Mouse (Mus musculus): ENCODE measurements around the gene Mrtfa. TPM values are rescaled to one million over a fixed set of nuclear protein-coding genes. Genes with fewer than 3 reads are reported as not detected.

The Mrtfa gene
- total RNA-seq, 1 experiment from 2014 or later = 15.8 TPM

- ATAC-seq (replicated peaks in 1 of 2; ENCODE audit: insufficient read depth in 1 of 2, low FRiP score in 2 of 2, low TSS enrichment in 1 of 2, low read depth in 1 of 2, poor library complexity in 2 of 2, severe bottlenecking in 2 of 2) = peak; percentile 67 to 81
Observed at GRCm38 (mm10) chr15:81210496-81210895, 19.9 kb upstream of the Mrtfa start.

GRCm38 (mm10) chr15:81202462-81202861 lies 11.9 kb upstream of the Mrtfa start:
- no peak for ATAC-seq (replicated peaks in 1 of 2; ENCODE audit: insufficient read depth in 1 of 2, low FRiP score in 2 of 2, low TSS enrichment in 1 of 2, low read depth in 1 of 2, poor library complexity in 2 of 2, severe bottlenecking in 2 of 2)

DNA sequence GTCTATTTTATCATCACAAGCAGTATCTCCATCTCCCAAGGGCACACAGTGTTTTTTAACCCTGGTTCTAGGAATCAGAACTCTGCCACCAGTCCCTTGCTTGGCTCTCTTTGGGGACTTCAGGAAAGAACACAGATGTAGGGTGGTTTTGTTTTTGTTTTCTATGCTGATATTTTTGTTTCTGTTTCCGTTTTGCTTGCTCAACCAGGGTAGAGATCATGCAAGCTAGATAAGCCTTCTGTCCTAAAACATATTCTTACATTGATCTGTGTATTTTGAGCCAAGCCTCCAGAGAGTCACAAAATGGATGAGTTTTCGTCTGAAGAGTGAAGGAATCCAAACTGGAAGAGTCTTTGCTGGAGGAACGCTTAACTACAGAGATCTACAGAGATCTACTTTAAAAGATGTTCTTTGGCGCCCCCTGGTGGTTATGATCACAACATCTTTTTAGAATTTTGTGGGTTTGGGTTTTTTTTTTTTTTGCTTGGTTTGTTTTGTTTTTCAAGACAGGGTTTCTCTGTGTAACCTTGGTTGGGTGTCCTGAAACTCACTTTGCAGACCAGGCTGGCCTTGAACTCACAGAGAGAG lies 8.9 kb upstream of the Mrtfa start:
- ATAC-seq (replicated peaks in 1 of 2; ENCODE audit: insufficient read depth in 1 of 2, low FRiP score in 2 of 2, low TSS enrichment in 1 of 2, low read depth in 1 of 2, poor library complexity in 2 of 2, severe bottlenecking in 2 of 2) = peak; percentile 62 to 68; a peak in 3 of 4 replicates

- no peak for ATAC-seq (replicated peaks in 1 of 2; ENCODE audit: insufficient read depth in 1 of 2, low FRiP score in 2 of 2, low TSS enrichment in 1 of 2, low read depth in 1 of 2, poor library complexity in 2 of 2, severe bottlenecking in 2 of 2)
Observed at GRCm38 (mm10) chr15:81198447-81198846, 7.9 kb upstream of the Mrtfa start.

DNA sequence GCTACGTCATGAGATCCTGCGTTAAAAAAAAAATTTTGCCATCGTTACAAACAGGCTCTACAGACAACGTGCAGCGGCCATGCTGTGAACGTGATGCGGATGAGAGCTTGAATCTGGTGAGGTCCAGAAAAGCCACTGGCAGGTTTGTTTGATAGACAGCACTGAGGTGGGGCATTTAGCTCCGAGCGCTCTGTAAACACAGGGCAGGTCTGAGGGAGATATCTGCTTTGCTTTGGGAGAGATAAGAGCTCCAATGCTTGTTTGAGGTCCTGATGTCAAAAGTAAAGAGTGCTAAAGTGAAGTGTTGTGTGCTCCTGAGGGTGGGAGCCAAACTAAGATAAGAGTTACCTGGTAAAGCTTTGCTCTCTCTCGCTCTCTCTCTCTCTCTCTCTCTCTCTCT lies 6.6 kb upstream of the Mrtfa start:
- ATAC-seq (replicated peaks in 1 of 2; ENCODE audit: insufficient read depth in 1 of 2, low FRiP score in 2 of 2, low TSS enrichment in 1 of 2, low read depth in 1 of 2, poor library complexity in 2 of 2, severe bottlenecking in 2 of 2) = no peak

DNA sequence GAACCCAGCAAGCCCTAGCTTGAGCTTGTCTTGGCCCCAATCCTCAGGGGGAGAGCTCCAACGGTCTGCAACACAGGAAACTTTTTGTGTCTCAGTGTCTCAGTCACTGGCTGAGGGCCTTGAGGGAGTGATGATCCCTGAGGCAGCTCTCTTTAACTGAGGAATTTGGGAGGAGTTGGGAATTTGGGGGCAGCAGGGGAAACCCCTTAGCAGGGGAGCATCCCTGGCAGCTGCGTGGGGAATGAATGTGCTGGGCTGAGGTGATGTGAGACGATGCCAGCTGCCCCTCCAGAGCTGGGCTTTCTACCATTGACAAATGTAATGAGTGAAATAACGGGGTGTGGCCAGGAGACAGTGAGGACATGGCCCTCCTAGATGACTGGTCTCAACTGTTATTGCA lies 4.9 kb upstream of the Mrtfa start:
- ATAC-seq (replicated peaks in 1 of 2; ENCODE audit: insufficient read depth in 1 of 2, low FRiP score in 2 of 2, low TSS enrichment in 1 of 2, low read depth in 1 of 2, poor library complexity in 2 of 2, severe bottlenecking in 2 of 2) = no peak

DNA sequence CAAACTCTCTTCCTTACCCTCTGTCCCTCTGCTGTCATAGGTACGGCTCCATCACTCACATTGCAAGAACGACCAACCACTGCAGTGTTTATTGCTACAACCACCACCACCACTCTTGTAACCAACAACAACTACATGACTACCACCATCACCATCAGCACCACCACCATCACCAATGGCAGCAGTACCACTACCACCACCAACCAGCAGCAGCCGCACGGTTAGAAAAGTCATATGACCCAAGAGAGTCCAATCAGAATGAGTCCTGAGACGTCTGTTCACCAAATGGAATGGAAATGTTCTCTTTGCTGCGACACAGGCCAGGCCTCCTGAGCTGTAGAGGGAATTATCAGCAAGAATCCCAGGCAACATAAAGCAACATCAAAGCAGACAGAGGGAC lies 4.2 kb upstream of the Mrtfa start:
- ATAC-seq (replicated peaks in 1 of 2; ENCODE audit: insufficient read depth in 1 of 2, low FRiP score in 2 of 2, low TSS enrichment in 1 of 2, low read depth in 1 of 2, poor library complexity in 2 of 2, severe bottlenecking in 2 of 2) = no peak

DNA sequence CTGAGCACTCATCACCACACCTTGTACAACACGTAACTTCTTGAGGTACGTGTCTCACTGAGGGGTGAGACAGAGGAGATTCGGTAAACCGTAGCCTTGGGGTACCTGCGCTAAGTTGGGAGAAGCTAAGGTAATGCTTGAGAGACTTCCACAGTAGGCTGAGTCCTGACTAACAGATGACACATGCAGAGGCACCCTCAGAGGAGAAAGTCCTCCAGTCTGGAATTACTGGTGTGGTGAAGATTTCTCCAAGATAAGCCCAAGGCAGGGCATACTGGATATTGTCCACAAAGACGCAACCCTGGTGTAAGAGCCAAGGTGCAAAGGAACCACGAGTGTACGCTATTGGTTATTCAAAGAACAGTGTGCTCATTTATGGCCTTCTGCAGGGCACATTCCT lies 2.3 kb upstream of the Mrtfa start:
- no peak for ATAC-seq (replicated peaks in 1 of 2; ENCODE audit: insufficient read depth in 1 of 2, low FRiP score in 2 of 2, low TSS enrichment in 1 of 2, low read depth in 1 of 2, poor library complexity in 2 of 2, severe bottlenecking in 2 of 2)

- ATAC-seq (replicated peaks in 1 of 2; ENCODE audit: insufficient read depth in 1 of 2, low FRiP score in 2 of 2, low TSS enrichment in 1 of 2, low read depth in 1 of 2, poor library complexity in 2 of 2, severe bottlenecking in 2 of 2) = no peak
Observed at GRCm38 (mm10) chr15:81192316-81192715, 1.8 kb upstream of the Mrtfa start.

GRCm38 (mm10) chr15:81191303-81191702 lies 746 bp upstream of the Mrtfa start:
- no peak for ATAC-seq (replicated peaks in 1 of 2; ENCODE audit: insufficient read depth in 1 of 2, low FRiP score in 2 of 2, low TSS enrichment in 1 of 2, low read depth in 1 of 2, poor library complexity in 2 of 2, severe bottlenecking in 2 of 2)

- ATAC-seq (replicated peaks in 1 of 2; ENCODE audit: insufficient read depth in 1 of 2, low FRiP score in 2 of 2, low TSS enrichment in 1 of 2, low read depth in 1 of 2, poor library complexity in 2 of 2, severe bottlenecking in 2 of 2) = no peak
Observed at GRCm38 (mm10) chr15:81190011-81190629, 437 bp downstream of the Mrtfa start.

GRCm38 (mm10) chr15:81189061-81189460 lies 1.5 kb downstream of the Mrtfa start:
- ATAC-seq (replicated peaks in 1 of 2; ENCODE audit: insufficient read depth in 1 of 2, low FRiP score in 2 of 2, low TSS enrichment in 1 of 2, low read depth in 1 of 2, poor library complexity in 2 of 2, severe bottlenecking in 2 of 2) = no peak

DNA sequence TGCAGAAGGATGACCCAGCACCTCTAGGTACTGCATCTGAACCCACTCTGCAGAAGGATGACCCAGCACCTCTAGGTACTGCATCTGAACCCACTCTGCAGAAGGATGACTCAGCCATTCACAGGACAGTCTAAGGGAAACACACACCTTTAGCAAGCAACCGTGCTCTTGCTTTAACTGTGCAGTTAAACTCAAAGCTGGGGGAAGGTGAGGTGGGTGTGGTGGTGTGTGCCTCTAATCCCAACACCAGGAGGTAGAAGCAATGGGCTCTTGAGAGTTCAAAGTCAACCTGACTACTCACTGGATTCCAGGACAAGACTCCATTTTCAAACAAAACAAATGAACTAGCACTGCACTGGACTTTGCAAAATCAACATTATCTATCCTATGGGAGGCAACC lies 5.6 kb downstream of the Mrtfa start:
- no peak for ATAC-seq (replicated peaks in 1 of 2; ENCODE audit: insufficient read depth in 1 of 2, low FRiP score in 2 of 2, low TSS enrichment in 1 of 2, low read depth in 1 of 2, poor library complexity in 2 of 2, severe bottlenecking in 2 of 2)

- no peak for ATAC-seq (replicated peaks in 1 of 2; ENCODE audit: insufficient read depth in 1 of 2, low FRiP score in 2 of 2, low TSS enrichment in 1 of 2, low read depth in 1 of 2, poor library complexity in 2 of 2, severe bottlenecking in 2 of 2)
Observed at GRCm38 (mm10) chr15:81181233-81181632, 9.3 kb downstream of the Mrtfa start.

DNA sequence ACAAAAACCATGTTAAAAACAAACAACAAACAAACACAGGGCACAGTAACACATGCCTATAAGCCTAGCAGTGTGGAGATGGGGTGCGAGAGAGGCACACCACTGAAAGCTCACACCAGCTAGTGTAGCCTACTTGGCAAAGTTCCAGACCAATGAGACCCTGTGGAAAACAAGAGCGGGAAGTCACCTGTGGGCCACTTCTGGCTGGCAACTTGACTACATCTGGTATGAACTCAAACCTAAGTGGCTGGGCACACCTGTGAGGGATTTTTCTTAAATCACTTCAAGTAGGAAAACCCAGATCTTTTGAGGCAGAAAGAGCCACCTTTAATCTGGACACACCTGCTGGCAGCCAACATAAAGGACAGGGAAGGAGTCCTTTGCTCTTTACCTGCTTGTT lies 11.0 kb downstream of the Mrtfa start:
- no peak for ATAC-seq (replicated peaks in 1 of 2; ENCODE audit: insufficient read depth in 1 of 2, low FRiP score in 2 of 2, low TSS enrichment in 1 of 2, low read depth in 1 of 2, poor library complexity in 2 of 2, severe bottlenecking in 2 of 2)

GRCm38 (mm10) chr15:81178703-81179102 lies 11.9 kb downstream of the Mrtfa start:
- ATAC-seq (replicated peaks in 1 of 2; ENCODE audit: insufficient read depth in 1 of 2, low FRiP score in 2 of 2, low TSS enrichment in 1 of 2, low read depth in 1 of 2, poor library complexity in 2 of 2, severe bottlenecking in 2 of 2) = no peak

DNA sequence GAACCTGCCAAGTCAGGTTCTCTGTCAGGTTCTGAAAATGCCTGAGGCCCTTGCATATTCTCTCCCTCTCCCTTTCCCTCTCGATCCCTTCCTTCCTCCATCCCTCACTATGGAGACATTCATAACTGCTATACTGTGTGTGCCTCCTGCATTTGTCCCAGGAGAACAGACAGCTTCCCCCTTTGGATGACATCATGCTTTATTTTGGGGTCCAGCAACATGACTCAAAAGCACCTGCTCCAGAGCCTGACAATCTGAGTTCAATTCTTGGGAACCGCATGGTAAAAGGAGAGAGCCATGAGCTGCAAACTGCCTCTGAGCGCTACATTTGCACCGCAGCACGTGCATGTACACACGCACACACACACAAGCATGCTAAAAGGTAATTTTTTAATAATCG lies 12.7 kb downstream of the Mrtfa start:
- ATAC-seq (replicated peaks in 1 of 2; ENCODE audit: insufficient read depth in 1 of 2, low FRiP score in 2 of 2, low TSS enrichment in 1 of 2, low read depth in 1 of 2, poor library complexity in 2 of 2, severe bottlenecking in 2 of 2) = no peak

DNA sequence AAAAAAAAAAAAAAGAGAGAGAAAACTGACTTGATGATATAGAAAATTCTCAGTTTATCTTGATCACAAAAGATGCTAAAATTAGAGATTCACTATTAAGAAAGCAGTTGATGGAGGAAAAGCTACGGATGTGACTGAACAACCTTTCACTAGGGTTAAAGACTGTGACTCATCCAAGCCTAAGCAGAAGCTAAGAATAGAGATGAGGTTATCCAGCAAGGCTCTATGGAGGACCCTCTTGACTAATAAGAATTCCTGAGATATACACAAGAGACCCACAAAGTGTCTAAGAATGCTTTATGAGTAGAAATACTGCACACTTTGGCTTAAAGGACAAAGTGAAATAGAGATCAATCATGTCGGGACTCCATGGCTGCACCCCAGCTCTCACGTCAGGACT lies 14.9 kb downstream of the Mrtfa start:
- ATAC-seq (replicated peaks in 1 of 2; ENCODE audit: insufficient read depth in 1 of 2, low FRiP score in 2 of 2, low TSS enrichment in 1 of 2, low read depth in 1 of 2, poor library complexity in 2 of 2, severe bottlenecking in 2 of 2) = no peak

DNA sequence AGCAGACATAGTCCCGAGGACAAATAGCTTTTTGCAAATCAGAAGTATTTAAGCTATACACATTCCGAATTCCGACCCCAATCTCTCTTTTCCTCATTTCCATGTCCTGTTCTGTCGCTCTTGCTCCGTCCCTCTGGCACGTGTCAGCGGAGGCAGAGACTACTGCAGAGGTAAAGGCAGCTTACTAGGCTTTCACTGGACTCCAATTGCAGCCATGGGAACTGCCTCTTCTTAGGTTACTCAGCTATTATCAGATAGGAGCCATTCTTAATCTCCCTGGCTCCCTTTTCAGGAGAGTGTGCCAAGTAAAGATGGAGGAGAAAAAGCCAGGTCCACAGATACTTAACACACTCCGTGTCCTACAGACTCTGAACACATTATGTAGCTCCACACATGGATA lies 18.3 kb downstream of the Mrtfa start:
- ATAC-seq (replicated peaks in 1 of 2; ENCODE audit: insufficient read depth in 1 of 2, low FRiP score in 2 of 2, low TSS enrichment in 1 of 2, low read depth in 1 of 2, poor library complexity in 2 of 2, severe bottlenecking in 2 of 2) = no peak
